Mouse (Mus musculus) adipose tissue, adult 10 weeks (tissue): ENCODE data around the gene Mia2. TPM values are rescaled to one million over a fixed set of nuclear protein-coding genes. Genes with fewer than 3 reads are reported as not detected.

Experiments used
- polyA plus RNA-seq: library from polyadenylated mRNA; stranded (reverse); fragments of 350-450 nt; fragmentation: Illumina TruSeq; extraction: RNeasy Lipid Tissue Mini Kit (QIAGEN cat#74804); gene quantifications from one replicate; pipeline ENCODE4 v1.2.3, GENCODE M21; 2014; ENCODE audit warnings: low read depth, low replicate concordance

The Mia2 gene
- 91.9 TPM for polyA plus RNA-seq

GRCm38 (mm10) chr12:59095104-59096025 lies at the start of gene Mia2:
Gene Mia2, plus strand, starts transcription at chr12:59095799.

GRCm38 (mm10) chr12:59060993-59061595 lies 34.5 kb upstream of the Mia2 start, which contains the start of gene Trappc6b:
Gene Trappc6b, minus strand, starts transcription at chr12:59061472.

GRCm38 (mm10) chr12:59066448-59067077 lies 29.0 kb upstream of the Mia2 start, which contains the start of gene Pnn:
Gene Pnn, plus strand, starts transcription at chr12:59066884.

GRCm38 (mm10) chr12:59219325-59220225 lies 124.0 kb downstream of the Mia2 start, which contains the start of gene Fbxo33:
Gene Fbxo33, minus strand, starts transcription at chr12:59219725.

Other genes starting within 250 kb of the Mia2 start
- 27.1 TPM for gene Sec23a, start 83.8 kb upstream of the Mia2 start, polyA plus RNA-seq
- gene Gemin2, start 82.4 kb upstream of the Mia2 start, polyA plus RNA-seq, result 8.9 TPM
- gene Trappc6b, start 34.3 kb upstream of the Mia2 start, polyA plus RNA-seq, result 131 TPM
- gene Pnn, start 28.9 kb upstream of the Mia2 start, polyA plus RNA-seq, result 74.9 TPM
- gene Fbxo33, start 123.9 kb downstream of the Mia2 start, polyA plus RNA-seq, result 18.3 TPM